Mouse (Mus musculus) mouse embryonic stem cell (cell line): Measurements from ENCODE around the gene Evi5.

Source experiments
- in situ Hi-C, 2 experiments: fragments of 300-500 bp; cut with MboI; formaldehyde crosslinking; loops; 1 replicate in 1 of 2; 3 replicates in 1 of 2; pipeline ENCODE4 v1.14.3; 2019 to 2020; ENCODE audit warnings: low sequenced_read_pairs in 2 of 2, low pct_unique_long_range_greater_than_20kb in 1 of 2, mixed read lengths in 1 of 2; ENCODE audit not compliant: unreplicated experiment in 1 of 2

The Evi5 gene

GRCm38 (mm10) chr5:107889994-107890888 is 15.3 kb upstream of the Evi5 start:
- in situ Hi-C loops: loop anchor here in 1 of 2 experiments (25.0 kb wide), 1 partner anchor 278 kb away; no protein-coding TSS in a partner anchor

GRCm38 (mm10) chr5:107880710-107881109 is 5.8 kb upstream of the Evi5 start:
- in situ Hi-C loops: loop anchor here in 1 of 2 experiments (25.0 kb wide), 1 partner anchor 268 kb away; no protein-coding TSS in a partner anchor

- in situ Hi-C loops: loop anchor here in 1 of 2 experiments (25.0 kb wide), 1 partner anchor 265 kb away; no protein-coding TSS in a partner anchor
Measured at GRCm38 (mm10) chr5:107877053-107877452, 2.1 kb upstream of the Evi5 start.

GRCm38 (mm10) chr5:107875261-107875611 is 329 bp upstream of the Evi5 start:
- in situ Hi-C loops: loop anchor here in 1 of 2 experiments (25.0 kb wide), 1 partner anchor 263 kb away; no protein-coding TSS in a partner anchor

GRCm38 (mm10) chr5:107873886-107874302 is 1.0 kb downstream of the Evi5 start:
- in situ Hi-C loops: no loop called here

- in situ Hi-C loops: no loop called here
Measured at GRCm38 (mm10) chr5:107873330-107873729, 1.6 kb downstream of the Evi5 start.

- in situ Hi-C loops: no loop called here
Measured at GRCm38 (mm10) chr5:107869701-107870100, 5.2 kb downstream of the Evi5 start.

- in situ Hi-C loops: no loop called here
Measured at GRCm38 (mm10) chr5:107868905-107869424, 5.9 kb downstream of the Evi5 start.

- in situ Hi-C loops: no loop called here
Measured at GRCm38 (mm10) chr5:107867970-107868904, 6.7 kb downstream of the Evi5 start.

GRCm38 (mm10) chr5:107866127-107867126 is 8.5 kb downstream of the Evi5 start:
- in situ Hi-C loops: no loop called here

- in situ Hi-C loops: no loop called here
Measured at GRCm38 (mm10) chr5:107863971-107864370, 10.9 kb downstream of the Evi5 start.

GRCm38 (mm10) chr5:107858963-107859362 is 15.9 kb downstream of the Evi5 start:
- in situ Hi-C loops: no loop called here

- in situ Hi-C loops: no loop called here
Measured at GRCm38 (mm10) chr5:107855546-107855945, 19.4 kb downstream of the Evi5 start.

GRCm38 (mm10) chr5:107854556-107854955 is 20.4 kb downstream of the Evi5 start:
- in situ Hi-C loops: no loop called here

GRCm38 (mm10) chr5:107853807-107854206 is 21.1 kb downstream of the Evi5 start:
- in situ Hi-C loops: no loop called here

- in situ Hi-C loops: no loop called here
Measured at GRCm38 (mm10) chr5:107848964-107849363, 25.9 kb downstream of the Evi5 start.

GRCm38 (mm10) chr5:107847817-107848216 is 27.1 kb downstream of the Evi5 start:
- in situ Hi-C loops: no loop called here

GRCm38 (mm10) chr5:107847349-107847748 is 27.6 kb downstream of the Evi5 start:
- in situ Hi-C loops: no loop called here
